Mouse (Mus musculus): ENCODE results near the gene Mmp28. TPM values are rescaled to one million over a fixed set of nuclear protein-coding genes. Genes with fewer than 3 reads are reported as not detected.

The Mmp28 gene
- polyA plus RNA-seq, 1 experiment from 2014 or later = 2.1 TPM

- Histone ChIP-seq H3K4me1 (replicated peaks; ENCODE audit: control insufficient read depth, insufficient read depth, low read length) (no peaks in the 10 kb centered on the region), H3K9me3 (ENCODE audit: control insufficient read depth) (no peaks in the 10 kb centered on the region), H3K9ac (ENCODE audit: low read depth, low read length) (no peak overlapping the region), H3K4me2 (replicated peaks; ENCODE audit: low read depth) (no peak overlapping the region), H3K27me3 (replicated peaks; ENCODE audit: control insufficient read depth, insufficient read depth, low read length) (0 out of 2 replicates have a peak, but pooled peaks cover 6% of the 10 kb centered on the region), H3K27ac (ENCODE audit: low read depth, low read length) (no peak overlapping the region), H3K4me3 (ENCODE audit: low read depth, low read length) (no peak overlapping the region), H3K36me3 (ENCODE audit: control insufficient read depth, insufficient read depth) (no peaks in the 10 kb centered on the region)
- 69% methylated on average over 2 of the region's 2 CpGs for WGBS
- no peak for ATAC-seq
- TF ChIP-seq CTCF (IDR thresholded peaks at IDR 0.05; ENCODE audit: low read depth) = no peak
These were observed 30.3 kb downstream of the Mmp28 start for GRCm38 (mm10) chr11:83432533-83432932.

GRCm38 (mm10) chr11:83429355-83429754, 33.5 kb downstream of the Mmp28 start, which contains the start of gene Gas2l2:
Gene Gas2l2, minus strand, starts transcription at chr11:83429455.
- no peak for ATAC-seq
- Histone ChIP-seq H3K4me2 (replicated peaks; ENCODE audit: low read depth) (no peak within 1 kb of the TSS), H3K27ac (ENCODE audit: low read depth, low read length) (no peak within 1 kb of the TSS), H3K9me3 (ENCODE audit: control insufficient read depth) (no peaks in the 10 kb centered on the region), H3K9ac (ENCODE audit: low read depth, low read length) (no peak within 1 kb of the TSS), H3K36me3 (ENCODE audit: control insufficient read depth, insufficient read depth) (no peaks in the 10 kb centered on the region), H3K27me3 (replicated peaks; ENCODE audit: control insufficient read depth, insufficient read depth, low read length) (0 out of 2 replicates have a peak, but pooled peaks cover 10% of the 10 kb centered on the region), H3K4me3 (ENCODE audit: low read depth, low read length) (no peak within 1 kb of the TSS), H3K4me1 (replicated peaks; ENCODE audit: control insufficient read depth, insufficient read depth, low read length) (no peaks in the 10 kb centered on the region)
- 49% methylated on average over 5 of the region's 5 CpGs for WGBS
- no peak for TF ChIP-seq CTCF (IDR thresholded peaks at IDR 0.05; ENCODE audit: low read depth)

DNA sequence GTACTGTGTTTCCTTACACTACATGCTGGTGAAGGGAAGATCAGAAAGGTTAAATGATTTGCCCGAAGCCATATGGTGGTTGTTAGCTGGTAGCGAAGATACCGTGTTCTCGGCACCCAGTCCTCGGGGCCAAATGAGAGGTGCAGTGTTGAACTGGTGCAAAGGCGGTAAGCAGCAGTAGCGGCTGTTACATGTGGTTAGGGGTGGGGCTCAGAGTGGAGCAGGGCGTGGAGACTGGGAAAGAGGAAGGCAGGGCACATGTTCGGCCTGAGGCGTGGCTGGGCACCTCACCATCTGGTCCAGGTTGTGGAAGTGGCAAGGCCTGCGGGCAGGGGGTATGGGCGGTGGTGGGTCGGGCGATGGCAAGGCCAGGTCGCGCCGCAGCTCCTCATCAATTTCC, 35.9 kb downstream of the Mmp28 start:
- no peak overlapping the region for H3K9ac ChIP-seq (ENCODE audit: low read depth, low read length)
- no peaks in the 10 kb centered on the region for H3K36me3 ChIP-seq (ENCODE audit: control insufficient read depth, insufficient read depth)
- H3K4me1 ChIP-seq (replicated peaks; ENCODE audit: control insufficient read depth, insufficient read depth, low read length) = no peaks in the 10 kb centered on the region
- no peak overlapping the region for H3K4me3 ChIP-seq (ENCODE audit: low read depth, low read length)
- no peak for ATAC-seq
- no peaks in the 10 kb centered on the region for H3K9me3 ChIP-seq (ENCODE audit: control insufficient read depth)
- TF ChIP-seq CTCF (IDR thresholded peaks at IDR 0.05; ENCODE audit: low read depth) = no peak
- H3K27me3 ChIP-seq (replicated peaks; ENCODE audit: control insufficient read depth, insufficient read depth, low read length) = 0 out of 2 replicates have a peak, but pooled peaks cover 10% of the 10 kb centered on the region
- 17% methylated on average over 17 of the region's 17 CpGs for WGBS
- H3K4me2 ChIP-seq (replicated peaks; ENCODE audit: low read depth) = peak overlapping the region; percentile 27; the same call in 1 of the 2 replicates
- no peak overlapping the region for H3K27ac ChIP-seq (ENCODE audit: low read depth, low read length)

DNA sequence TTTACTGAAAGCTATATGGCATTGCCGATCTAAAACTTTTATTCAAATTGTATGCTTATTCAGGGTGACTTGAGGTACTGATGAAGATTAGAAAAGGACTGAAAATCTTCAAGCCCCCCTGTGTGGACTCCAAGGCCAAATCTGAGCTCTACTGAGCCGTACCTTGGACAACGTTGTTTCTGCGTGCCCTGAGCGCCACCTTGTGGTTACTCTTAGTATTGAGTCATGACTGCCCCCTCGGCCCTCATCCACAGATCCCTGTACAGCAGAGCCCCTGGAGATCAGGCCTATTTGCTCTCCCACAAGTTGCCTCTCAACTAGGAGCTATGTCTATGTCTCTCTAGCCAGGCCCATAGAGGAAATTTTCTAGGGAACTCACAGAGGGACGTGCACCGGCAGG, 38.2 kb downstream of the Mmp28 start:
- ATAC-seq = no peak
- peak; percentile 95 for TF ChIP-seq CTCF (IDR thresholded peaks at IDR 0.05; ENCODE audit: low read depth)

GRCm38 (mm10) chr11:83421305-83421704, 41.6 kb downstream of the Mmp28 start:
- TF ChIP-seq CTCF (IDR thresholded peaks at IDR 0.05; ENCODE audit: low read depth) = no peak
- WGBS = 2% methylated on average over 9 of the region's 9 CpGs
- Histone ChIP-seq H3K4me3 (ENCODE audit: low read depth, low read length) (no peak overlapping the region), H3K4me2 (replicated peaks; ENCODE audit: low read depth) (no peak overlapping the region), H3K36me3 (ENCODE audit: control insufficient read depth, insufficient read depth) (no peaks in the 10 kb centered on the region), H3K4me1 (replicated peaks; ENCODE audit: control insufficient read depth, insufficient read depth, low read length) (no peaks in the 10 kb centered on the region), H3K27ac (ENCODE audit: low read depth, low read length) (no peak overlapping the region), H3K9me3 (ENCODE audit: control insufficient read depth) (no peaks in the 10 kb centered on the region), H3K27me3 (replicated peaks; ENCODE audit: control insufficient read depth, insufficient read depth, low read length) (peaks cover 25% of the 10 kb centered on the region), H3K9ac (ENCODE audit: low read depth, low read length) (no peak overlapping the region)
- ATAC-seq = no peak

More for the DNA sequence above, 38.2 kb downstream of the Mmp28 start:
- peaks cover 18% of the 10 kb centered on the region; the same call in 1 of the 2 replicates for H3K27me3 ChIP-seq (replicated peaks; ENCODE audit: control insufficient read depth, insufficient read depth, low read length)
- no peaks in the 10 kb centered on the region for H3K4me1 ChIP-seq (replicated peaks; ENCODE audit: control insufficient read depth, insufficient read depth, low read length)
- H3K36me3 ChIP-seq (ENCODE audit: control insufficient read depth, insufficient read depth) = no peaks in the 10 kb centered on the region
- no peak overlapping the region for H3K27ac ChIP-seq (ENCODE audit: low read depth, low read length)
- H3K9me3 ChIP-seq (ENCODE audit: control insufficient read depth) = no peaks in the 10 kb centered on the region
- 6% methylated on average over 8 of the region's 8 CpGs for WGBS
- H3K4me2 ChIP-seq (replicated peaks; ENCODE audit: low read depth) = no peak overlapping the region
- H3K9ac ChIP-seq (ENCODE audit: low read depth, low read length) = no peak overlapping the region
- H3K4me3 ChIP-seq (ENCODE audit: low read depth, low read length) = no peak overlapping the region

DNA sequence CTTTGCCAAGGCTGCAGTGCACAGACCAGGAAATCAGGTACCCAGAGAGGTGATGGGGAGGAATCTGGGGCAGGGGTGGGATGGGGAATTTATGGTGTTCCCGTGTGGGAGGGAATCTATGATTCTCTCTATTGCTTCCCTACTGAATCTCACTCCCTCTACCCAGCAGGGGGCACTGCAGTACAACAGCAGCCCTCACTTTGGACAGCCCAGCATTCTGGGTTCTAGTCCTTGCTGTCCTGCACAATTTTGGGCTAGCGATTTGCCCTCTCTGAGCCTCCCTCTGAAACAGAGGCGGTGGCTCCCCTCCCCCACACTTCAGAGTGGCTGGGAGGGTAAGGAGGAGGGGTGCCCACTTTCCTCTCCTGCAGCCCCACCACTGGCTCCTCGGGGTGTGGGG, 42.5 kb downstream of the Mmp28 start:
- Histone ChIP-seq H3K4me2 (replicated peaks; ENCODE audit: low read depth) (no peak overlapping the region), H3K9me3 (ENCODE audit: control insufficient read depth) (no peaks in the 10 kb centered on the region), H3K36me3 (ENCODE audit: control insufficient read depth, insufficient read depth) (no peaks in the 10 kb centered on the region), H3K27me3 (replicated peaks; ENCODE audit: control insufficient read depth, insufficient read depth, low read length) (peaks cover 25% of the 10 kb centered on the region), H3K9ac (ENCODE audit: low read depth, low read length) (no peak overlapping the region), H3K4me1 (replicated peaks; ENCODE audit: control insufficient read depth, insufficient read depth, low read length) (no peaks in the 10 kb centered on the region), H3K27ac (ENCODE audit: low read depth, low read length) (no peak overlapping the region), H3K4me3 (ENCODE audit: low read depth, low read length) (no peak overlapping the region)
- no peak for ATAC-seq
- peak; percentile 55 for TF ChIP-seq CTCF (IDR thresholded peaks at IDR 0.05; ENCODE audit: low read depth)
- WGBS = 35% methylated on average over 4 of the region's 4 CpGs

GRCm38 (mm10) chr11:83418566-83418965, 44.3 kb downstream of the Mmp28 start:
- ATAC-seq = peak; percentile 51
- 7% methylated on average over 38 of the region's 38 CpGs for WGBS
- H3K4me3 ChIP-seq (ENCODE audit: low read depth, low read length) = no peak overlapping the region

More at GRCm38 (mm10) chr11:83418566-83418965, 44.3 kb downstream of the Mmp28 start:
- no peaks in the 10 kb centered on the region for H3K4me1 ChIP-seq (replicated peaks; ENCODE audit: control insufficient read depth, insufficient read depth, low read length)
- H3K27ac ChIP-seq (ENCODE audit: low read depth, low read length) = no peak overlapping the region
- peak; percentile 30; the same call in 1 of the 2 replicates for TF ChIP-seq CTCF (IDR thresholded peaks at IDR 0.05; ENCODE audit: low read depth)
- peak overlapping the region; percentile 21; the same call in 1 of the 2 replicates for H3K4me2 ChIP-seq (replicated peaks; ENCODE audit: low read depth)
- no peaks in the 10 kb centered on the region for H3K36me3 ChIP-seq (ENCODE audit: control insufficient read depth, insufficient read depth)
- H3K9ac ChIP-seq (ENCODE audit: low read depth, low read length) = no peak overlapping the region
- H3K9me3 ChIP-seq (ENCODE audit: control insufficient read depth) = no peaks in the 10 kb centered on the region
- H3K27me3 ChIP-seq (replicated peaks; ENCODE audit: control insufficient read depth, insufficient read depth, low read length) = peaks cover 25% of the 10 kb centered on the region
